Mouse (Mus musculus) forebrain, embryonic 15.5 days (tissue): ENCODE measurements around the gene Hacl1. TPM values are rescaled to one million over a fixed set of nuclear protein-coding genes. Genes with fewer than 3 reads are reported as not detected.
A peak's percentile ranks its signal among the peaks of the same experiment; 100 is the strongest.

Experiments
- ATAC-seq: fragments of 200-750 bp; cut with Nextera tagmentation; replicated peaks from 2 replicates; pipeline ENCODE4 v1.8.0; 2017; ENCODE audit warnings: mild to moderate bottlenecking, moderate TSS enrichment, moderate library complexity
- H3K27ac ChIP-seq: fragments of 300-500 bp; sonication (generic); replicated peaks from 2 replicates; pipeline ENCODE4 v1.5.1; 2015; ENCODE audit warnings: mild to moderate bottlenecking, inconsistent platforms
- H3K27me3 ChIP-seq: fragments of 300-500 bp; sonication (generic); 2 replicates; pipeline ENCODE4 v1.6.1; 2015; ENCODE audit warnings: inconsistent platforms
- H3K36me3 ChIP-seq: fragments of 300-500 bp; sonication (generic); 2 replicates; pipeline ENCODE4 v1.6.1; 2015; ENCODE audit warnings: mild to moderate bottlenecking, inconsistent platforms
- H3K4me1 ChIP-seq: fragments of 300-500 bp; sonication (generic); 2 replicates; pipeline ENCODE4 v1.6.1; 2015; ENCODE audit warnings: inconsistent platforms
- H3K4me2 ChIP-seq: fragments of 300-500 bp; sonication (generic); replicated peaks from 2 replicates; pipeline ENCODE4 v1.6.1; 2015; ENCODE audit warnings: mild to moderate bottlenecking, inconsistent platforms
- H3K4me3 ChIP-seq: fragments of 300-500 bp; sonication (generic); 2 replicates; pipeline ENCODE4 v1.5.1; 2015; ENCODE audit warnings: mild to moderate bottlenecking, inconsistent platforms
- H3K9ac ChIP-seq: fragments of 300-500 bp; sonication (generic); replicated peaks from 2 replicates; pipeline ENCODE4 v1.6.1; 2015; ENCODE audit warnings: mild to moderate bottlenecking, inconsistent platforms
- H3K9me3 ChIP-seq: fragments of 300-500 bp; sonication (generic); 2 replicates; pipeline ENCODE4 v1.6.1; 2016; ENCODE audit warnings: inconsistent platforms
- WGBS: fragments of 180-500 bp; shearing (Covaris S2); methylation state at CpG from one replicate; pipeline ENCODE4 v1.1.7; 2015; ENCODE audit warnings: mixed read lengths; 5-methylcytosine and 5-hydroxymethylcytosine counted together
- polyA plus RNA-seq: library from polyadenylated mRNA; unstranded; fragments of >200 nt; fragmentation: Nextera tagmentation; extraction: Ambion mirVana; gene quantifications from 2 replicates; pipeline ENCODE4 v1.2.1, GENCODE M21; 2015

Hacl1 gene
- polyA plus RNA-seq, 1 experiment from 2014 or later, result 9.3 TPM

DNA sequence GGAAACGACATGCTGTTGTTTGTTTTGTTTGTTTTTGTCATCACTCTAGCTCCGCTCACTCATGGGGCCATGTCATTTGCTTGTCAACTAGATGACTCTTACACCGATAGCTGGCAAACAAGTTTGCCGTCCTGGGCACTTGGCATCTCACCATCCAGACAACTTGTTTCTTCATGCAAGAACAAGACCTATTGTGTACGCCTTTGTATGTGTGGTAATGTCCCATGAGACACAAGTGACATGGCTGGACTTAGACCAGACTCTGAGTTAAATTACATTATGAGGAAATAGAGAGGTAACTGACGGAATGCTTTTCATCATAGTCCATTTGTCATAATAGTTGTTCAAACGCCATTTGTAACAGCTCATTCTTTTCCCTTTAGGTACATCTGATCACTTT, 4.8 kb upstream of the Hacl1 start:
- Histone ChIP-seq H3K27ac (no peak overlapping the region), H3K9me3 (no peaks in the 10 kb centered on the region), H3K27me3 (no peaks in the 10 kb centered on the region), H3K9ac (no peak overlapping the region), H3K4me1 (peaks cover 9% of the 10 kb centered on the region), H3K36me3 (no peaks in the 10 kb centered on the region), H3K4me2 (no peak overlapping the region), H3K4me3 (no peak overlapping the region)
- no peak for ATAC-seq
- 89% methylated on average over 7 of the region's 7 CpGs for WGBS

- no peak overlapping the region for H3K4me3 ChIP-seq
- H3K4me1 ChIP-seq, result peaks cover 15% of the 10 kb centered on the region
- 72% methylated on average over 3 of the region's 3 CpGs for WGBS
- no peak overlapping the region for H3K27ac ChIP-seq
- H3K36me3 ChIP-seq, result no peaks in the 10 kb centered on the region
- H3K9ac ChIP-seq, result no peak overlapping the region
- H3K27me3 ChIP-seq, result no peaks in the 10 kb centered on the region
- H3K9me3 ChIP-seq, result no peaks in the 10 kb centered on the region
- no peak for ATAC-seq
- no peak overlapping the region for H3K4me2 ChIP-seq
Observed at GRCm38 (mm10) chr14:31644931-31645547, 4.0 kb upstream of the Hacl1 start.

GRCm38 (mm10) chr14:31644183-31644830, 3.2 kb upstream of the Hacl1 start:
- no peak for ATAC-seq
- H3K36me3 ChIP-seq, result no peaks in the 10 kb centered on the region
- no peak overlapping the region for H3K4me2 ChIP-seq
- H3K27ac ChIP-seq, result no peak overlapping the region
- H3K27me3 ChIP-seq, result no peaks in the 10 kb centered on the region
- H3K4me1 ChIP-seq, result peaks cover 17% of the 10 kb centered on the region
- H3K4me3 ChIP-seq, result no peak overlapping the region
- no peaks in the 10 kb centered on the region for H3K9me3 ChIP-seq
- WGBS, result 92% methylated on average over 5 of the region's 5 CpGs
- no peak overlapping the region for H3K9ac ChIP-seq

DNA sequence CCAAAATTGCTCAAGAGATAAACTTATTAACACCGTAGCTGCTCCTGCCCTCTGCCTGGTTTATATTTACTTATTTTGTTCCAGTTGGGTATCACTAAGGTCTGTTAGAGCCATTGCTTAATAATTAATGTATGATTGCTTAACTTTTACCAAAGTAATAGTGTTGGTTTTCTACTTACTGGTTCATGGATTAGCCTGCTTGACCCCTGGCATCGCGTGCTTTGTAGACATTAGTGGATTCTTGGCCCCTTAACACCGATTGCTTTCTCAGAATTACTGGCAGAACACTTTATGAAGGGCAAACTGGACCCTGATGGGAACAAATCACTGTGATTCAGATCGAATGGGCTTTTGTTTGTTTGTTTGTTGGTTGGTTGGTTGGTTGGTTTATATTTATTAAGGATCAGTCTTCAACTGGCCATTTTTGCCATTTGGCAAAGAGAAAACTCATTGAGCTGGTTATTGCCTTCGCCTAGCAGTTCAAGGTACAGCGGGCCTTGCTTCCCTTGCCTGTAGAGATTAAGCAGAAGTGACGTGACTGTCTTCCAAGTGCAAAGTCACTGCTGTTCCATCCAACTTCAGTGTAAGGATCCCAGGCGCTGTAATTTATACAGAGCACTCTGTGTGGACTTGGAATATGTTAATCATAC, 545 bp upstream of the Hacl1 start:
- 71% methylated on average over 9 of the region's 9 CpGs for WGBS
- Histone ChIP-seq H3K4me2 (peak overlapping the region; percentile 97), H3K27ac (no peak overlapping the region), H3K9ac (peak overlapping the region; percentile 73), H3K36me3 (no peaks in the 10 kb centered on the region), H3K27me3 (no peaks in the 10 kb centered on the region), H3K9me3 (no peaks in the 10 kb centered on the region), H3K4me1 (peaks cover 17% of the 10 kb centered on the region), H3K4me3 (peak overlapping the region; percentile 72)
- no peak; the same call in 1 of the 2 replicates for ATAC-seq

DNA sequence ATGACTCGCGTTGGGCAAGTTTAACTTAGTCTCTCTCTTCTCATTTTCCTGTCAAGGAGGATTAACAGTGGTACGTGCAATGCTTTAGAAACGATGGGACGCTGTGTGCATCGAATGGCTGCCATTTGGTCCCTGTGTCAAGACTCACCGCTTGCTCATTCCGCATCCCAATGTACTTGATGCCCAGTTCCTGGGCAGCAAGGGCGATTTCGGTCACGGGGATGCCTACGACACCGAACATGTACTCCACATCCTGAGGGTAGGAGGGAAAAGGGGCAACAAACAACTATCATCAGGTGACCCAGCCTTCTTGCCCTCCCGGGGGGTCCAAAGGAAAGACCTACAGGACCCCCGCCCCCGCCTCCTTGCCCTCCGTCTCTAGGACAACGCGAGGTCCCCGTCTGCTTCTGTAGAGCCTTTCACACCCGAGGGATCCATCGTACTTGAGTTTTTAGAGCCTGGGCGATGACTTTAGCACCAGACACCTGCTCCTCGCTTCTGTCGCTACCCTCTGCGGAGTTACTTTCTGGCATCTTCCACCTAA, 668 bp downstream of the Hacl1 start, which contains the start of gene Gm49387:
Gene Gm49387, minus strand, starts transcription at position 533 of the 544 bp plus-strand sequence.
- Histone ChIP-seq H3K27me3 (no peaks in the 10 kb centered on the region), H3K36me3 (no peaks in the 10 kb centered on the region), H3K4me2 (peak within 1 kb of the TSS; percentile 97), H3K9ac (peak within 1 kb of the TSS; percentile 73), H3K4me3 (peak within 1 kb of the TSS; percentile 72), H3K9me3 (no peaks in the 10 kb centered on the region), H3K4me1 (peaks cover 17% of the 10 kb centered on the region), H3K27ac (peak within 1 kb of the TSS; percentile 86)
- 3% methylated on average over 26 of the region's 26 CpGs for WGBS
- ATAC-seq, result no peak; the same call in 1 of the 2 replicates

GRCm38 (mm10) chr14:31630677-31631076, 10.4 kb downstream of the Hacl1 start:
- no peak for ATAC-seq
- Histone ChIP-seq H3K4me2 (no peak overlapping the region), H3K4me1 (no peaks in the 10 kb centered on the region), H3K36me3 (no peaks in the 10 kb centered on the region), H3K9me3 (no peaks in the 10 kb centered on the region), H3K27ac (no peak overlapping the region), H3K9ac (no peak overlapping the region), H3K4me3 (no peak overlapping the region), H3K27me3 (no peaks in the 10 kb centered on the region)
- WGBS, result 29% methylated on average over 7 of the region's 7 CpGs

DNA sequence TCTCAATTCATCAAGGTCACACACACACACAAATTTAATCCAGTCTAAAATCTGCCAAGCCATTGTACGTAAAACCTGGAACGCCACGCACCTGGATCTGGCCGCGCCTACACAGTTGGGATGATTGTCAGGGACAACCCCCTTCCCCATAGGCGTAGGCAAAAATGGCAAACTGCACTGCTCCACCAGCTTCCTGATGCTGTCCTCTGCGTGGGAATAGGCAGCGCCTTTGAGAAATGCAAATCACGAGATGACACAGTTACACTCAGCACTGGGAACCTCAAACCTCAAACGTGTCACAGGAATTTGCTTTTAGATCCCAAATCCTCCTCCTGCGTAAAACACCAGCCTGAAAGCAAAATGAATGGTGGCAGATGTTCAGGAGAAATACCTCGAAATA, 18.3 kb downstream of the Hacl1 start:
- Histone ChIP-seq H3K9me3 (no peaks in the 10 kb centered on the region), H3K4me2 (no peak overlapping the region), H3K36me3 (no peaks in the 10 kb centered on the region), H3K27me3 (no peaks in the 10 kb centered on the region), H3K9ac (no peak overlapping the region), H3K27ac (no peak overlapping the region), H3K4me1 (no peaks in the 10 kb centered on the region), H3K4me3 (no peak overlapping the region)
- no peak for ATAC-seq
- WGBS, result 88% methylated on average over 12 of the region's 12 CpGs

DNA sequence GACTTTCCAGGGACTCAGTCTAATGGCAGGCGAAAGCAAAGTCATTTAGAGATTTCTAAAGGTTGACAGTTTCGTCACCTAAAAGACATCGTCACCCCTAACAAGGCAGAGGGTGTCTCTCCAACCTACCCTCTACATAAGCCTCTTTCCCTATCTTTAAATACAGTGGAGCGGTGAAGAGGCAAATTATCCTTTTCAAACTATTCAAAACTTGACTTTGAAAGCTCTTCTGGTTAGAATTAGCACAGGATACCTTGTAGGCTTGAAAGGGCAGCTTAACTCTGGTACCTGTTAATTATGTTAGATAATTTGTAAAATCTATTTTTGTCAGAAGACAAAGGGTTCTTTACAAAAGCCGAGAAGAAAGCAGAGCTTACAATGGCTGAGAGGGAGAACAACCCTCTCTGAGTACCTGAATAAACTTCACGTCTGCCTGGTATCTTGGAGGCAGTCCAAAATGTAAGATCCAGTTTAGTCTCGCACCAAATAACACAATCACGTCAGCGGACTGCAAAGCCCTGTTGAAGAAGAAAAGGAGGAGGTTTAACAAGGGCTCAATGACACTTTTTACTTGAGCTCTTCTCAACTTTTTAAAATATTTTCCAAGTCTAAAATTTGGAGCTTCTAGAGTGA, 20.4 kb downstream of the Hacl1 start:
- 36% methylated on average over 9 of the region's 9 CpGs for WGBS
- H3K4me2 ChIP-seq, result no peak overlapping the region
- no peaks in the 10 kb centered on the region for H3K4me1 ChIP-seq
- ATAC-seq, result no peak
- no peak overlapping the region for H3K4me3 ChIP-seq
- H3K36me3 ChIP-seq, result no peaks in the 10 kb centered on the region
- H3K9ac ChIP-seq, result no peak overlapping the region
- H3K27ac ChIP-seq, result no peak overlapping the region
- H3K27me3 ChIP-seq, result no peaks in the 10 kb centered on the region
- H3K9me3 ChIP-seq, result no peaks in the 10 kb centered on the region

DNA sequence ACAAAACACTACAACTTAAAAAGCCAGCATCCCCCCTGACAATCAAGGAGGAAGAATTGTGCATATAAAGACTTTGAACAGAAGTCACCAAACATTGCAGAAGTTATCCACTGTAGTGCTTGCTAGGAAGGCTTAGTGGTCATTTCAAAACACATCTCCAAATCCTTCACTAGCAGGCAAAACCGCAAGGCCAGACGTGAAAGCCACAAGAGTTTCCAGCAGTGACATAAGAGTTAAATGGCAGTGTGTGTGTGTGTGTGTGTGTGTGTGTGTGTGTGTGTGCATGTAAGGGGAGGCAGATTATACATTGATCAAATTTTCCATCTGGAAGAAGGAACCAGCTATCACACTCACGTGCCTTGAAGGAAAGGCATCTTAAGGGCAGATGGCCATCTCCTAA, 23.1 kb downstream of the Hacl1 start:
- no peak overlapping the region for H3K4me3 ChIP-seq
- H3K27ac ChIP-seq, result no peak overlapping the region
- H3K9me3 ChIP-seq, result no peaks in the 10 kb centered on the region
- WGBS, result 86% methylated on average over 3 of the region's 3 CpGs
- no peak overlapping the region for H3K4me2 ChIP-seq
- no peaks in the 10 kb centered on the region for H3K4me1 ChIP-seq
- no peak overlapping the region for H3K9ac ChIP-seq
- no peaks in the 10 kb centered on the region for H3K27me3 ChIP-seq
- ATAC-seq, result no peak
- H3K36me3 ChIP-seq, result no peaks in the 10 kb centered on the region

DNA sequence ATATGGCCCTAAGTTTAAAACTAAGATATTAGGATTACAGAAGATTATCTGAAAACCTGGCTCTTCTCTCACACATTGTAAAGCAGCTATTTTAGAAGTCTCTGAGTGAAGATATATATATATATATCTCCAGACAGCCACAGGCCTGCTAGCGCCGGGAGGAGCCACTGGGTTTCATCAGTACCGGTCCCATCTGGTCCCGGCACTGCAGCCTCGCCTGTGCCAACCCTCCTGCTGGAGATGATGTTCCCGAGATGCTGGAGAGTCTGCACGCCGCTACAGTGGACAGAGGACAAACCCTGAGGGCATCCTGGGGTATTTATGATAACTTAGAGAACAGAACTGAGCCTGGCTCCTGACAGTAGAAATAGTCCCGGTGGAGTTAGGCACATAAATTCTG, 23.9 kb downstream of the Hacl1 start:
- no peak overlapping the region for H3K27ac ChIP-seq
- no peaks in the 10 kb centered on the region for H3K27me3 ChIP-seq
- no peak overlapping the region for H3K4me3 ChIP-seq
- no peaks in the 10 kb centered on the region for H3K9me3 ChIP-seq
- no peaks in the 10 kb centered on the region for H3K36me3 ChIP-seq
- H3K9ac ChIP-seq, result no peak overlapping the region
- 89% methylated on average over 9 of the region's 9 CpGs for WGBS
- H3K4me2 ChIP-seq, result no peak overlapping the region
- no peak for ATAC-seq
- no peaks in the 10 kb centered on the region for H3K4me1 ChIP-seq

DNA sequence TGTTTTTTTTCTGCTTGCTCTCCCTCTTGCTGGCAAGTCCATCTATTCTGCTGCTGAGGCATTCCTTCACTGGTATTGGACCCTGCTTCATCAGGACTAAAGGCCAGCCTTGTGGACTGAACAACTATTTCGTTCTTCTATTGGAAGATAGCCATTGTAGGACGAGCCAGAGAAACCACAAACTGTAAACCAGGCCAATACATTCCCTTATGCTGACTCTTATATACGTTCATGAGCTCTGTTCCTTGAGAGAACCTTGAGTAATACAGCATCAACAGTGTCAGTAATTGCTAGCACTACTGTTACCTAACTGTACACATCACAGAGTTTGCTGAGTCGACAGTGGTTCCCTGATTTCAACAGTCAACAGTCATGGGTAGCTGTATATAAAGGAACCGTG, 27.4 kb downstream of the Hacl1 start:
- Histone ChIP-seq H3K27ac (no peak overlapping the region), H3K4me2 (no peak overlapping the region), H3K36me3 (no peaks in the 10 kb centered on the region), H3K9ac (no peak overlapping the region), H3K4me3 (no peak overlapping the region), H3K4me1 (no peaks in the 10 kb centered on the region), H3K9me3 (no peaks in the 10 kb centered on the region), H3K27me3 (no peaks in the 10 kb centered on the region)
- no peak for ATAC-seq
- 90% methylated on average over 5 of the region's 5 CpGs for WGBS

DNA sequence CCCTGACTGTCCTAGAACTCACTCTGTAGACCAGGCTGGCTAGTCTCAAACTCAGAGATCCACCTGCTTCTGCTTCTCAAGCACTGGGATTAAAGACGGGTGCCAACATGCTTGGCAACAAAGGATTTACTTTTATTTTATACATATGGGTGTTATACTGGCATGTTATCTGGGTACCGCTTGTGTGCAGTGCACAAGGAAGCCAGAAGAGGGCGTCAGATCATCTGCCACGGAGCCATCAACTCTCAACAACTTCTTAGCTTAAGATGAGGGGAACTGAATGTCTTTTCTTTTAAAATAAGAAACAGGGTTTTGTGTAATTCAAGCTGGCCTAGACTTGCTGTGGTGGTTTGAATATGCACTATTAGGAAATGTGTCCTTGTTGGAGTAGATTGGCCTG, 29.1 kb downstream of the Hacl1 start:
- Histone ChIP-seq H3K9ac (no peak overlapping the region), H3K36me3 (no peaks in the 10 kb centered on the region), H3K9me3 (no peaks in the 10 kb centered on the region), H3K4me3 (no peak overlapping the region), H3K27me3 (no peaks in the 10 kb centered on the region), H3K27ac (no peak overlapping the region), H3K4me1 (no peaks in the 10 kb centered on the region), H3K4me2 (no peak overlapping the region)
- 67% methylated on average over 4 of the region's 4 CpGs for WGBS
- no peak for ATAC-seq
